Comparison of ENCODE assay signal across 8 mouse cellular contexts in the genomic region with DNA sequence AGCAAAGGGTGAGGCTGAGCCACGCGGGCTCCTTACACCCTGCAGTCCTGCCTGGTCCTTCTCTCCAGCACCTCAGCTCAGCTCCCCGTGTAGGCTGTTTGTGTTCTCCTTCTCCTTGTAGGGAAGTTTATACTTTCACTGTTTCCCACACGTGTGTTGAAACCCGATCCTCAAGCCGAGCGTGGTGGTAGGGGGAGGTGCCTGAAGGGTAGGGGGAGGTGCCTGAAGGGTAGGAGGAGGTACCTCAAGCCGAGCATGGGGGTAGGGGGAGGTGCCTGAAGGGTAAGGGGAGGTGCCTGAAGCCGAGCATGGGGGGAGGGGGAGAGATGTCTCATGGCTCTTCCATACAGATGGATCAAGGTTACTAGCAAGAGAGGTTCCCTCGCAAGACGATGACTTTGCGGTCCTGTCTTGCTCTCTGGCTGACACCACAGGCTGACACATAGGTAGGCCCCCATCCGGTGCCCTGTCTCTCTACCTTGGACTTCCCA. TPM values are rescaled to one million over a fixed set of nuclear protein-coding genes. Genes with fewer than 3 reads are reported as not detected.
DNase-seq lines count a peak whose midpoint lies in the region; ATAC-seq lines count a peak whose summit lies in the region.

No protein-coding gene starts in this region.

- H3K4me1 ChIP-seq in heart, embryonic 13.5 days, result peaks cover 29% of the 10 kb centered on the region
- H3K4me1 ChIP-seq in limb, embryonic 15.5 days, result peaks cover 8% of the 10 kb centered on the region

- no peak overlapping the region for H3K4me3 ChIP-seq in heart, embryonic 13.5 days
- peak overlapping the region; percentile 3; the same call in 1 of the 2 replicates for H3K4me3 ChIP-seq in limb, embryonic 15.5 days

- ATAC-seq in heart, embryonic 13.5 days (ENCODE audit: extremely low read depth, insufficient number of reproducible peaks, low FRiP score, low TSS enrichment), result no peak
- no peak for ATAC-seq in limb, embryonic 15.5 days (ENCODE audit: insufficient number of reproducible peaks, low FRiP score, low TSS enrichment, low read depth)

- no peaks in the 10 kb centered on the region for H3K36me3 ChIP-seq in heart, embryonic 13.5 days
- no peaks in the 10 kb centered on the region for H3K36me3 ChIP-seq in limb, embryonic 15.5 days

- H3K9ac ChIP-seq in heart, embryonic 13.5 days, result no peak overlapping the region
- no peak overlapping the region for H3K9ac ChIP-seq in limb, embryonic 15.5 days

- no peaks in the 10 kb centered on the region for H3K9me3 ChIP-seq in heart, embryonic 13.5 days
- no peaks in the 10 kb centered on the region for H3K9me3 ChIP-seq in limb, embryonic 15.5 days

- WGBS in heart, embryonic 13.5 days, result 13% methylated on average over 13 of the region's 13 CpGs
- 9% methylated on average over 13 of the region's 13 CpGs for WGBS in limb, embryonic 15.5 days

- DNase-seq in heart, adult 9 months (ENCODE audit: low spot score in 2 of 2), result no peak
- DNase-seq in A20 (ENCODE audit: low read depth, low spot score), result peak; percentile 34
- peak; percentile 75 for DNase-seq in embryo, embryonic 10.5 days (ENCODE audit: low spot score)
- no peak for DNase-seq in cerebellum, adult 9-10 months
- DNase-seq in frontal cortex, postnatal 36 days (ENCODE audit: low spot score in 2 of 2), result no peak
- no peak for DNase-seq in MN1 (ENCODE audit: low spot score)

- no peak overlapping the region for H3K27ac ChIP-seq in heart, embryonic 13.5 days (replicated peaks)
- no peak overlapping the region for H3K27ac ChIP-seq in limb, embryonic 15.5 days

- no peaks in the 10 kb centered on the region for H3K27me3 ChIP-seq in heart, embryonic 13.5 days (replicated peaks)
- no peaks in the 10 kb centered on the region for H3K27me3 ChIP-seq in limb, embryonic 15.5 days

- peak overlapping the region; percentile 32 for H3K4me2 ChIP-seq in heart, embryonic 13.5 days
- H3K4me2 ChIP-seq in limb, embryonic 15.5 days, result peak overlapping the region; percentile 6; the same call in 1 of the 2 replicates

RNA-seq across cellular contexts. Expression of a gene that starts 15.4 kb away (rescaled TPM):
- 17.2 and 17.6 TPM in 2 replicates for polyA plus RNA-seq in heart, embryonic 13.5 days (2015; fragmentation: Nextera tagmentation; extraction: Ambion mirVana)
- 30.5 and 37.1 TPM in 2 replicates for polyA plus RNA-seq in limb, embryonic 15.5 days (2015; fragmentation: Nextera tagmentation; extraction: Ambion mirVana)

Comparison
In these comparisons a context has a peak if more than half of its experiments do, and no peak if none do; other contexts are left out.
1. DNase-seq: peak in A20 (single experiment) and embryo, embryonic 10.5 days (single experiment); none in heart, adult 9 months (0 of 2), cerebellum, adult 9-10 months (single experiment), frontal cortex, postnatal 36 days (0 of 2) and MN1 (single experiment).